Mouse (Mus musculus): ENCODE data around the gene Tmem208. TPM values are rescaled to one million over a fixed set of nuclear protein-coding genes. Genes with fewer than 3 reads are reported as not detected.
A peak's percentile ranks its signal among the peaks of the same experiment; 100 is the strongest.
"Not testable (repeated sequence)": the region's sequence is repeated elsewhere in the genome, so short reads cannot be mapped to it uniquely, and the experiment has no call there.

The Tmem208 gene
- polyA plus RNA-seq, 1 experiment = 105 TPM

DNA sequence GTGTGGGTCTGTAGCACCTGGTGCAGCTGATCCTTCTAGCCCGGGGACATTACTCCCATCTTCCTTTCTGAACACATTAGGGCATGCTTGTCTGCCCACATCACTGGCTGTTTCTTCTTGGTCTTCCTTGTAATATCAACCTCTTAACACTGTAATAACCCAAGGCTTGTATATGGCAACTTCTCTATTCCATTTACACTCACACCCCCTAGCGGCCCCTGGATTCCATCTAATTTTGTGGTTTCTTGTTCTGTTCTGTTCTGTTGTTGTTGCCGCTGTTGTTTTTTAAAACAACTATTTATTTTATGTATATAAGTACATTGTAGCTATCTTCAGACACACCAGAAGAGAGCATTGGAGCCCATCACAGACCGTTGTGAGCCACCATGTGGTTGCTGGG lies 39.2 kb upstream of the Tmem208 start:
- Histone ChIP-seq H3K4me3 (ENCODE audit: low read depth, low read length) (no peak overlapping the region), H3K4me1 (ENCODE audit: control insufficient read depth, insufficient read depth, insufficient read length, low read length) (peaks cover 15% of the 10 kb centered on the region), H3K27ac (ENCODE audit: insufficient read depth, low read depth, low read length) (no peak overlapping the region), H3K27me3 (ENCODE audit: control insufficient read depth, insufficient read depth, low read length) (no peaks in the 10 kb centered on the region; the same call in 1 of the 2 replicates), H3K36me3 (ENCODE audit: control insufficient read depth, insufficient read depth, low read length) (no peaks in the 10 kb centered on the region)
- 92% methylated on average over 4 of the region's 4 CpGs for WGBS
- TF ChIP-seq CTCF (IDR thresholded peaks at IDR 0.05; ENCODE audit: extremely low read depth, insufficient read length, insufficient replicate concordance, low read depth, low read length) (no peak), POLR2A (IDR thresholded peaks at IDR 0.05; ENCODE audit: low read depth, low read length) (no peak)

DNA sequence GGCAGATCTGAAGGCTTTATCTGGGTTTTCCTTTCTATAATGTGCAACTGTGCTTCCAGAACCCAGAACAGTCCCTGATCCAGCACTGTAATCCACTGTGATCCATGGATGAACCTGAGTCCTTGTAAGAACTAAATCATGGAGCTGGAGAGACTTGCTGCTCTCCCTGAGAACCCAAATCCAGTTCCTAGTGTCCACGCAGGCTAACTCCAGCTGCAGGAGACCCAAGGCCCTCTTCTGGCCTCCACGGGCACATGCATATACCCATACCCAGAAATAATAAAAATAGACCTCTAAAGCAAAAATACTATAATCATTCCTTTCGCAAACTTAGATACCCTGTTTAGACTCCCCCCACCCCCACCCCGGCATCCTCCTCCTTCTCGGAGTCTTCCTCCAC lies 37.9 kb upstream of the Tmem208 start:
- Histone ChIP-seq H3K36me3 (ENCODE audit: control insufficient read depth, insufficient read depth, low read length) (no peaks in the 10 kb centered on the region), H3K4me3 (ENCODE audit: low read depth, low read length) (no peak overlapping the region), H3K27me3 (ENCODE audit: control insufficient read depth, insufficient read depth, low read length) (no peaks in the 10 kb centered on the region; the same call in 1 of the 2 replicates), H3K4me1 (ENCODE audit: control insufficient read depth, insufficient read depth, insufficient read length, low read length) (peaks cover 13% of the 10 kb centered on the region), H3K27ac (ENCODE audit: insufficient read depth, low read depth, low read length) (no peak overlapping the region)
- 82% methylated on average over 5 of the region's 5 CpGs for WGBS
- TF ChIP-seq CTCF (IDR thresholded peaks at IDR 0.05; ENCODE audit: extremely low read depth, insufficient read length, insufficient replicate concordance, low read depth, low read length) (no peak), POLR2A (IDR thresholded peaks at IDR 0.05; ENCODE audit: low read depth, low read length) (no peak)

DNA sequence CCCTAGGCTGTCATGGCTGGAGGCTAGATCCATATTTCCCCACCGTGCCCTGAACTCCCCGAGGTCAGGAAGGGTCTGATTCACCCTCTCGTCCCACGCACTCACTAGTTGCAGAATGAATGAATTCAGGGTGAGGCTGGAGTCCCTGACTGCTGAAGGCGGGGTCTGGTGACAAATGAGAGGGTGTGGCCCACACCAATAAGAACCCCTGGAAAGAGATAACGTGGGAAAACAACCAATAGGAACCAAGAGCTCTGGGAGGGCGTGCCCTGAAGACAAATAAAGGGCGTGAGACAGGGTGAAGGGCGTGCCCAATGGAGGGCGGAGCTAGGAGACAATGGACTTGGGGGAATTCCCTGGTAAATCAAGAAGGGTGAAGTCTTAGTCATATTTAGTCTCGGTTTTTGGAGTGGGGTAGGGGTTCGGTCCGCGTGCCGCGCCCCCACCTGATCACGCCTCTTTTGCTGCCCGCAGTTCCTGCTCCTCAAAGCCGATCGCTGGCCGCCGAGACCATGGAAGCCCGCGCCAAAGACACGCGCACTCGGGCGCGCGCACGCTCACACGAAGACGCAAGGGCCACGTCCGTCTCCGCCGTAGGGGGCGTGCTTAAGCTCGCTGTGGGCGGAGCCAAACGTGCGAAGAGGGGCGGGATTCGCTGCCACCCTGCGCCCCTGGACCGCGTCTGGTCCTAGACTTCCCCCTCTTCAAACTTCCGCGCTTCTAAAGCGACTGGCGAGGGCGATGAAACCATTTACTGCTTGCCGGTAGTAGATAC lies 37.0 kb upstream of the Tmem208 start:
- TF ChIP-seq POLR2A (IDR thresholded peaks at IDR 0.05; ENCODE audit: low read depth, low read length) = 0 out of 2 replicates have a peak, but pooled peaks have one; percentile 13
- TF ChIP-seq CTCF (IDR thresholded peaks at IDR 0.05; ENCODE audit: extremely low read depth, insufficient read length, insufficient replicate concordance, low read depth, low read length) = peak; percentile 8; the same call in 1 of the 2 replicates
- Histone ChIP-seq H3K4me3 (ENCODE audit: low read depth, low read length) (peak overlapping the region; percentile 75), H3K27me3 (ENCODE audit: control insufficient read depth, insufficient read depth, low read length) (no peaks in the 10 kb centered on the region; the same call in 1 of the 2 replicates), H3K27ac (ENCODE audit: insufficient read depth, low read depth, low read length) (peak overlapping the region; percentile 23; the same call in 1 of the 2 replicates), H3K36me3 (ENCODE audit: control insufficient read depth, insufficient read depth, low read length) (no peaks in the 10 kb centered on the region), H3K4me1 (ENCODE audit: control insufficient read depth, insufficient read depth, insufficient read length, low read length) (peaks cover 12% of the 10 kb centered on the region)
- WGBS = 1% methylated on average over 53 of the region's 53 CpGs

DNA sequence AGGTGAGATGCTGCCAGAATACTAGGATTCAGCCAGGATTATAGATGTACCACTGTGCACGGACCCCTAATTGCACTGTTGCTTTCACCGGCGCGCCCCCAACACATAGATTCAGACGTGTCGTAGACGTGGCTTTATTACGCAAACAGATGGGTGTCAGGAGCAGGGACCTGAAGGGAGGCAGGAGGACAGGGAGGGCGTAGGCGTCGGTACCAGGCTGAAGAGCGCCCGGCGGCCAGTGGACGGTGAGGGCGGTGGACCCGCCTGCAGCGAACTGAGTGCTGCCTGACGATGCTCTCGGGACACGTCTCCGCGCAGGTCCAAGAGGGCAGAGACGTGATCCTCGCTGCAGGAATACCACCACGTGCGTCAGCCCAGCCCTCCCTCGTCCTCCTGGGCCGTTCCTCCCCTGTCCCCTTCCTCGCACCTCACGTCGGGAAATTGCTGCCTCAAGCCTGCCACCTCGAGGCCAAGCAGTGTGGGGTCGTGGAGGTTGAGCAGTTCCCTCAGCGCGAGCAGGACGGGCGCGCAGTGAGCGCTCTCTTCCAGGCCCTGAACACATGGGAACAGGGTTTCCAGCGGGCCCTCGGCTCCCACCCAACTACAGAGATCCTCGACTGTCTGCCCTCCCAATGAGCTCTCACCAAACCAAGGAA lies 36.2 kb upstream of the Tmem208 start, which contains the start of gene 4931428F04Rik:
Gene 4931428F04Rik (minus strand): TSS at position 60 of the 656 bp plus-strand sequence.
- peak within 1 kb of the TSS; percentile 23; the same call in 1 of the 2 replicates for H3K27ac ChIP-seq (ENCODE audit: insufficient read depth, low read depth, low read length)
- peaks cover 12% of the 10 kb centered on the region for H3K4me1 ChIP-seq (ENCODE audit: control insufficient read depth, insufficient read depth, insufficient read length, low read length)
- no peaks in the 10 kb centered on the region for H3K36me3 ChIP-seq (ENCODE audit: control insufficient read depth, insufficient read depth, low read length)
- peak within 1 kb of the TSS; percentile 75 for H3K4me3 ChIP-seq (ENCODE audit: low read depth, low read length)
- WGBS = 3% methylated on average over 43 of the region's 43 CpGs
- 0 out of 2 replicates have a peak, but pooled peaks have one; percentile 31 for TF ChIP-seq CTCF (IDR thresholded peaks at IDR 0.05; ENCODE audit: extremely low read depth, insufficient read length, insufficient replicate concordance, low read depth, low read length)
- TF ChIP-seq POLR2A (IDR thresholded peaks at IDR 0.05; ENCODE audit: low read depth, low read length) = no peak
- H3K27me3 ChIP-seq (ENCODE audit: control insufficient read depth, insufficient read depth, low read length) = no peaks in the 10 kb centered on the region; the same call in 1 of the 2 replicates

DNA sequence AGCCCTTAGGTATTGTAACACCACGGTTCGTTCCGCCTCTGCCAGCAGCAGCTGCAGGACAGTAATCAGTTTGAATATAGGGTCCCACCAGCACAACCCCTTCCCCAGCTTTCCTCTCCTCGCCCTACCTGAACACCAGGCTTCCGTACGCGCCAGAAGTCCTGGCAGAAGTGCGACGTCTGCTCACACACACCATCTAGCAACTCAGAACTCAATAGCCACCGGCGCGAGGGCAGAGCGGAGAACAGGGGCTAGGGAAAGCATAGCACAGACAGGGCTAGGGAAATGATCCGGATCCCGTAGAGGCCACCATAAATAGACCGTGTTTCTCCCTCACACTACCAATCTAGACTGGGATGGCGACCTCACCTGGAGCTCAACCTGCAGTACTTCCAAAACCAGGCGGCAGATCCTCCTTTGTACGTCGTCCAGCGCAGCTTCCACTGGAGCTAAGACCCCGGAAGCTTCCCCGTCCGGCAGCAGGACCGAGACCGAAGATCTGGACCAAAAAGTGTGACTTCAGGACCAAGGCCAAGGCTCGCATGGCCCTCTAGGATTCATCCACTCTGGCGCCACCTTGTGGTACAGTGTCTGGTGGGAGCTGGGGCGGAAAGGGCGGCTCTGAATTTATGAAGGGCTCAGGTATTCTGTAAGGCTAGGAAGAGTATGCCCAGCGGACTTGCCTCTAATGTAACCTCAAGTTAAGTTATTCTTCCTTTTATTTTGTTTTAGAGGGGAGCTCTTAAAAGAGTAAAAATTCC lies 35.4 kb upstream of the Tmem208 start:
- no peaks in the 10 kb centered on the region; the same call in 1 of the 2 replicates for H3K27me3 ChIP-seq (ENCODE audit: control insufficient read depth, insufficient read depth, low read length)
- H3K27ac ChIP-seq (ENCODE audit: insufficient read depth, low read depth, low read length) = no peak overlapping the region
- H3K4me3 ChIP-seq (ENCODE audit: low read depth, low read length) = peak overlapping the region; percentile 75; the same call in 1 of the 2 replicates
- TF ChIP-seq CTCF (IDR thresholded peaks at IDR 0.05; ENCODE audit: extremely low read depth, insufficient read length, insufficient replicate concordance, low read depth, low read length) = peak; percentile 96; the same call in 1 of the 2 replicates
- TF ChIP-seq POLR2A (IDR thresholded peaks at IDR 0.05; ENCODE audit: low read depth, low read length) = peak; percentile 31; the same call in 1 of the 2 replicates
- 9% methylated on average over 31 of the region's 31 CpGs for WGBS
- H3K36me3 ChIP-seq (ENCODE audit: control insufficient read depth, insufficient read depth, low read length) = no peaks in the 10 kb centered on the region
- peaks cover 12% of the 10 kb centered on the region for H3K4me1 ChIP-seq (ENCODE audit: control insufficient read depth, insufficient read depth, insufficient read length, low read length)

DNA sequence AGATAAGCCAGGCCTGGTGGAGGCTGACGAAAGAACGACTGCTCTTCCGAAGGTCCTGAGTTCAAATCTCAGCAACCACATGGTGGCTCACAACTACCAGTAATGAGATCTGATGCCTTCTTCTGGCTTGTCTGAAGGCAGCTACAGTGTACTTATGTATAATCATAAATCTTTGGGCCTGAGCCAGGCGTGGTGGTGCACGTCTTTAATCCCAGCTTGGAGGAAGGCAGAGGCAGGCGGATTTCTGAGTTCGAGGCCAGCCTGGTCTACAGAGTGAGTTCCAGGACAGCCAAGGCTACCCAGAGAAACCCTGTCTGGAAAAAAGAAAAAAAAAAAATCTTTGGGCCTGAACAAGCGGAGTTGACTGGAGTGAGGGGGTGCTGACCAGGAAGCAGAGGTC lies 34.8 kb upstream of the Tmem208 start:
- not testable (repeated sequence) for H3K4me3 ChIP-seq (ENCODE audit: low read depth, low read length); H3K27me3 ChIP-seq (ENCODE audit: control insufficient read depth, insufficient read depth, low read length); H3K36me3 ChIP-seq (ENCODE audit: control insufficient read depth, insufficient read depth, low read length); H3K27ac ChIP-seq (ENCODE audit: insufficient read depth, low read depth, low read length)
- H3K4me1 ChIP-seq (ENCODE audit: control insufficient read depth, insufficient read depth, insufficient read length, low read length) = peaks cover 15% of the 10 kb centered on the region
- 61% methylated on average over 8 of the region's 8 CpGs for WGBS

DNA sequence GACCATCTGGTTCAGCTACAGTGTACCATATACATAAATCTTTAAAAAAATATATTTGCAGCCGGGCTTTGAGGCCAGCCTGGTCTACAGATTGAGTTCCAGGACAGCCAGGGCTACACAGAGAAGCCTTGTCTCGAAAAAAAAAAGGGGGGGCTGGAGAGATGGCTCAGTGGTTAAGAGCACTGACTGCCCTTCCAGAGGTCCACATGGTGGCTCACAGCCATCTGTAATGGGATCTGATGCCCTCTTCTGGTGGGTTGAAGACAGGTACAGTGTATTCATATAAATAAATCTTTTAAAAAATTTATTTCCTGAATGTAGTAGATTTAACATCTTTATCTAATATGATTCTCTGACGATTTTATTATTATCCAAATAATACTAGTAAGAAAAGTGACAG lies 34.4 kb upstream of the Tmem208 start:
- not testable (repeated sequence) for H3K27me3 ChIP-seq (ENCODE audit: control insufficient read depth, insufficient read depth, low read length); H3K4me3 ChIP-seq (ENCODE audit: low read depth, low read length); H3K36me3 ChIP-seq (ENCODE audit: control insufficient read depth, insufficient read depth, low read length); H3K27ac ChIP-seq (ENCODE audit: insufficient read depth, low read depth, low read length)
- peaks cover 15% of the 10 kb centered on the region for H3K4me1 ChIP-seq (ENCODE audit: control insufficient read depth, insufficient read depth, insufficient read length, low read length)
- WGBS = 59% methylated on average over 3 of the region's 3 CpGs

Data from small intestine, adult 2 months (tissue).